Mouse (Mus musculus) adrenal gland, postnatal 10 days (tissue): ENCODE data around the gene Hmga2. TPM values are rescaled to one million over a fixed set of nuclear protein-coding genes. Genes with fewer than 3 reads are reported as not detected.
"Not testable (repeated sequence)": the region's sequence is repeated elsewhere in the genome, so short reads cannot be mapped to it uniquely, and the experiment has no call there.

Source experiments
- DNase-seq: peaks from one replicate; pipeline ENCODE4 v3.0.0; 2021; ENCODE audit warnings: mixed read lengths
- microRNA-seq: library from miRNA; unstranded; fragments of <30 nt; microRNA quantifications from one replicate; pipeline ENCODE4 v1.2.0, GENCODE M21; 2021
- total RNA-seq, 2 experiments: library from RNA; stranded (reverse); gene quantifications; 2 replicates each; pipeline ENCODE4 v1.2.3; 2021

Hmga2 gene
- total RNA-seq, 2 experiments from 2014 or later: 3.9 to 6.4 TPM

- no peak for DNase-seq
These were observed 131.5 kb downstream of the Hmga2 start for GRCm38 (mm10) chr10:120344558-120345318.

- DNase-seq: not testable (repeated sequence)
These were observed 136.4 kb downstream of the Hmga2 start for GRCm38 (mm10) chr10:120339906-120340305.

- no peak for DNase-seq
These were observed 136.9 kb downstream of the Hmga2 start for GRCm38 (mm10) chr10:120339324-120339723.

- DNase-seq: no peak
These were observed 137.4 kb downstream of the Hmga2 start for GRCm38 (mm10) chr10:120338841-120339240.

GRCm38 (mm10) chr10:120338431-120338830 is 137.8 kb downstream of the Hmga2 start:
- not testable (repeated sequence) for DNase-seq

GRCm38 (mm10) chr10:120327946-120328345 is 148.3 kb downstream of the Hmga2 start:
- DNase-seq: no peak

- no peak for DNase-seq
These were observed 152.6 kb downstream of the Hmga2 start for GRCm38 (mm10) chr10:120323584-120324203.

- DNase-seq: no peak
These were observed 153.5 kb downstream of the Hmga2 start for GRCm38 (mm10) chr10:120322815-120323214.

GRCm38 (mm10) chr10:120319614-120320013 is 156.7 kb downstream of the Hmga2 start:
- no peak for DNase-seq

Small RNA genes lying within 50 kb of the gene (microRNA-seq; reads per million reads assigned to microRNA genes)
- gene Mir763: not detected

Other genes with a start within 250 kb of the Hmga2 start
- gene Llph, start 249.4 kb downstream of the Hmga2 start, total RNA-seq: 10 to 100 TPM; 20.3 to 24.7 TPM